Mouse (Mus musculus): ENCODE measurements around the gene Cemip. TPM values are rescaled to one million over a fixed set of nuclear protein-coding genes. Genes with fewer than 3 reads are reported as not detected.

Gene Cemip
- total and polyA plus RNA-seq, 2 experiments from 2014 or later = 0.37 to 2.9 TPM

- no peak overlapping the region for H3K9ac ChIP-seq (replicated peaks; ENCODE audit: low read depth, low read length)
- WGBS = 60% methylated on average over 1 of the region's 1 CpGs
- no peak overlapping the region for H3K27ac ChIP-seq (ENCODE audit: low read depth)
- ATAC-seq (ENCODE audit: insufficient read depth, low read depth) (no peak), DNase-seq (ENCODE audit: low spot score) (no peak)
- TF ChIP-seq CTCF (IDR thresholded peaks at IDR 0.05; ENCODE audit: low read depth) (no peak), EP300 (IDR thresholded peaks at IDR 0.05; ENCODE audit: low read depth) (no peak)
- H3K4me1 ChIP-seq (ENCODE audit: control insufficient read depth, insufficient read depth) = 0 out of 2 replicates have a peak, but pooled peaks cover 4% of the 10 kb centered on the region
- H3K4me2 ChIP-seq (ENCODE audit: low read depth, low read length) = no peak overlapping the region
- H3K9me3 ChIP-seq (replicated peaks; ENCODE audit: control insufficient read depth, low read length) = no peaks in the 10 kb centered on the region
- no peaks in the 10 kb centered on the region for H3K27me3 ChIP-seq (ENCODE audit: control insufficient read depth, insufficient read depth, low read length)
- no peaks in the 10 kb centered on the region for H3K36me3 ChIP-seq (replicated peaks; ENCODE audit: control insufficient read depth, insufficient read depth, low read length)
- H3K4me3 ChIP-seq (ENCODE audit: low read depth, low read length) = no peak overlapping the region
These were observed 71.3 kb downstream of the Cemip start for GRCm38 (mm10) chr7:84015050-84015449.

- ATAC-seq (ENCODE audit: insufficient read depth, low read depth) = no peak
- Histone ChIP-seq H3K9ac (replicated peaks; ENCODE audit: low read depth, low read length) (no peak overlapping the region), H3K27me3 (ENCODE audit: control insufficient read depth, insufficient read depth, low read length) (no peaks in the 10 kb centered on the region), H3K36me3 (replicated peaks; ENCODE audit: control insufficient read depth, insufficient read depth, low read length) (no peaks in the 10 kb centered on the region), H3K4me1 (ENCODE audit: control insufficient read depth, insufficient read depth) (0 out of 2 replicates have a peak, but pooled peaks cover 4% of the 10 kb centered on the region), H3K27ac (ENCODE audit: low read depth) (no peak overlapping the region), H3K4me3 (ENCODE audit: low read depth, low read length) (no peak overlapping the region), H3K4me2 (ENCODE audit: low read depth, low read length) (no peak overlapping the region), H3K9me3 (replicated peaks; ENCODE audit: control insufficient read depth, low read length) (no peaks in the 10 kb centered on the region)
- TF ChIP-seq CTCF (IDR thresholded peaks at IDR 0.05; ENCODE audit: low read depth) (no peak), EP300 (IDR thresholded peaks at IDR 0.05; ENCODE audit: low read depth) (no peak)
- 60% methylated on average over 4 of the region's 4 CpGs for WGBS
- no peak for DNase-seq (ENCODE audit: low spot score)
These were observed 72.6 kb downstream of the Cemip start for GRCm38 (mm10) chr7:84013656-84014055.

- TF ChIP-seq EP300 (IDR thresholded peaks at IDR 0.05; ENCODE audit: low read depth) (no peak), CTCF (IDR thresholded peaks at IDR 0.05; ENCODE audit: low read depth) (no peak)
- no peak overlapping the region for H3K4me3 ChIP-seq (ENCODE audit: low read depth, low read length)
- no peaks in the 10 kb centered on the region for H3K4me1 ChIP-seq (ENCODE audit: control insufficient read depth, insufficient read depth)
- WGBS = 72% methylated on average over 6 of the region's 6 CpGs
- no peaks in the 10 kb centered on the region for H3K9me3 ChIP-seq (replicated peaks; ENCODE audit: control insufficient read depth, low read length)
- DNase-seq (ENCODE audit: low spot score) = no peak
- no peak overlapping the region for H3K9ac ChIP-seq (replicated peaks; ENCODE audit: low read depth, low read length)
- H3K27me3 ChIP-seq (ENCODE audit: control insufficient read depth, insufficient read depth, low read length) = no peaks in the 10 kb centered on the region
- no peak overlapping the region for H3K4me2 ChIP-seq (ENCODE audit: low read depth, low read length)
- no peak overlapping the region for H3K27ac ChIP-seq (ENCODE audit: low read depth)
- ATAC-seq (ENCODE audit: insufficient read depth, low read depth) = no peak
- no peaks in the 10 kb centered on the region for H3K36me3 ChIP-seq (replicated peaks; ENCODE audit: control insufficient read depth, insufficient read depth, low read length)
These were observed 81.9 kb downstream of the Cemip start for GRCm38 (mm10) chr7:84004357-84004756.

GRCm38 (mm10) chr7:84001516-84001915, 84.8 kb downstream of the Cemip start:
- H3K9me3 ChIP-seq (replicated peaks; ENCODE audit: control insufficient read depth, low read length) = no peaks in the 10 kb centered on the region
- DNase-seq (ENCODE audit: low spot score) = no peak
- no peaks in the 10 kb centered on the region for H3K36me3 ChIP-seq (replicated peaks; ENCODE audit: control insufficient read depth, insufficient read depth, low read length)
- H3K4me1 ChIP-seq (ENCODE audit: control insufficient read depth, insufficient read depth) = no peaks in the 10 kb centered on the region
- no peaks in the 10 kb centered on the region for H3K27me3 ChIP-seq (ENCODE audit: control insufficient read depth, insufficient read depth, low read length)
- H3K4me3 ChIP-seq (ENCODE audit: low read depth, low read length) = no peak overlapping the region
- TF ChIP-seq CTCF (IDR thresholded peaks at IDR 0.05; ENCODE audit: low read depth) (no peak), EP300 (IDR thresholded peaks at IDR 0.05; ENCODE audit: low read depth) (no peak)
- no peak overlapping the region for H3K4me2 ChIP-seq (ENCODE audit: low read depth, low read length)
- no peak for ATAC-seq (ENCODE audit: insufficient read depth, low read depth)
- no peak overlapping the region for H3K9ac ChIP-seq (replicated peaks; ENCODE audit: low read depth, low read length)
- no peak overlapping the region for H3K27ac ChIP-seq (ENCODE audit: low read depth)
- 90% methylated on average over 3 of the region's 3 CpGs for WGBS

GRCm38 (mm10) chr7:84000671-84001070, 85.6 kb downstream of the Cemip start:
- Histone ChIP-seq H3K4me2 (ENCODE audit: low read depth, low read length) (no peak overlapping the region), H3K4me3 (ENCODE audit: low read depth, low read length) (no peak overlapping the region)

GRCm38 (mm10) chr7:83999647-84000046, 86.7 kb downstream of the Cemip start:
- ATAC-seq (ENCODE audit: insufficient read depth, low read depth) (no peak), DNase-seq (ENCODE audit: low spot score) (no peak)
- TF ChIP-seq CTCF (IDR thresholded peaks at IDR 0.05; ENCODE audit: low read depth) (no peak), EP300 (IDR thresholded peaks at IDR 0.05; ENCODE audit: low read depth) (no peak)
- Histone ChIP-seq H3K9me3 (replicated peaks; ENCODE audit: control insufficient read depth, low read length) (no peaks in the 10 kb centered on the region), H3K4me1 (ENCODE audit: control insufficient read depth, insufficient read depth) (no peaks in the 10 kb centered on the region), H3K27me3 (ENCODE audit: control insufficient read depth, insufficient read depth, low read length) (no peaks in the 10 kb centered on the region), H3K27ac (ENCODE audit: low read depth) (no peak overlapping the region), H3K4me3 (ENCODE audit: low read depth, low read length) (no peak overlapping the region), H3K36me3 (replicated peaks; ENCODE audit: control insufficient read depth, insufficient read depth, low read length) (no peaks in the 10 kb centered on the region), H3K4me2 (ENCODE audit: low read depth, low read length) (no peak overlapping the region), H3K9ac (replicated peaks; ENCODE audit: low read depth, low read length) (no peak overlapping the region)
- WGBS = 41% methylated on average over 1 of the region's 1 CpGs

More at GRCm38 (mm10) chr7:84000671-84001070, 85.6 kb downstream of the Cemip start:
- ATAC-seq (ENCODE audit: insufficient read depth, low read depth) = no peak
- no peaks in the 10 kb centered on the region for H3K36me3 ChIP-seq (replicated peaks; ENCODE audit: control insufficient read depth, insufficient read depth, low read length)
- H3K27ac ChIP-seq (ENCODE audit: low read depth) = no peak overlapping the region
- no peak for TF ChIP-seq EP300 (IDR thresholded peaks at IDR 0.05; ENCODE audit: low read depth)
- TF ChIP-seq CTCF (IDR thresholded peaks at IDR 0.05; ENCODE audit: low read depth) = no peak
- H3K4me1 ChIP-seq (ENCODE audit: control insufficient read depth, insufficient read depth) = no peaks in the 10 kb centered on the region
- H3K9ac ChIP-seq (replicated peaks; ENCODE audit: low read depth, low read length) = no peak overlapping the region
- 84% methylated on average over 2 of the region's 2 CpGs for WGBS
- no peak for DNase-seq (ENCODE audit: low spot score)
- no peaks in the 10 kb centered on the region for H3K9me3 ChIP-seq (replicated peaks; ENCODE audit: control insufficient read depth, low read length)
- no peaks in the 10 kb centered on the region for H3K27me3 ChIP-seq (ENCODE audit: control insufficient read depth, insufficient read depth, low read length)
